Mouse (Mus musculus): Measurements from ENCODE around the gene Nop53. TPM values are rescaled to one million over a fixed set of nuclear protein-coding genes. Genes with fewer than 3 reads are reported as not detected.

Nop53 gene
- polyA plus RNA-seq, 1 experiment, result 119 TPM

DNA sequence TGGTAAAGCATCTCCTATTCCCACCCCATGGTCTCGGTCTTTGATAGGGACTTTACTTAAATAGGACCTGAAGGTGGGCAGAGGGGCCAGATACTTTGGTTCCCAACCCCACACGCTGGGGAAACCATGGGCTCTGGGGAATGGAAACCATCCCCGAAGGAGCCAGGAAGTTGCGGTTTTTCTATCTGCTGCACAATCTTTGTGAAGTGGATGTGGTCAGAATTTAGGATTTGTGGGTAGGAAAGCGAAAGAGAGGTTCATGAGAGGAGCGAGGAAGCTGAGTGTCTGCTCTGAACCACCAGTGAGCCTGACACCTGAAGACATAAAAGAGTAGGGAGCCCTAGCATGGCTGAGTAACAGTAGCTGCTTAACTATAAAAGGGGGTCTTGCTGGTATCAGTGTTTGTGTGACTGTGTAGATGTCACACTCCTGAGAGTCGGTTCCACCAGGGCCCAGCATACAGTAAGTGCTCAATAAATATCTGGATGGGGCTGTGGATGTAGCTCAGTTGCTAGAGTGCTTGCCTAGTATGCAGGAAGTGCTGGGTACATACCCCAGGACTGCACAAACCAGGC is 3.4 kb upstream of the Nop53 start:
- WGBS, result 61% methylated on average over 7 of the region's 7 CpGs
- no peak for DNase-seq
- H3K4me3 ChIP-seq (replicated peaks; ENCODE audit: extremely low read depth, low read depth, low read length), result no peak overlapping the region
- H3K4me1 ChIP-seq (ENCODE audit: control insufficient read depth, insufficient read depth, low read length), result peaks cover 7% of the 10 kb centered on the region
- no peak for TF ChIP-seq POLR2A (IDR thresholded peaks at IDR 0.05; ENCODE audit: borderline replicate concordance, extremely low read depth, low read depth, low read length)
- TF ChIP-seq CTCF (IDR thresholded peaks at IDR 0.05; ENCODE audit: insufficient read depth, low read length), result no peak

DNA sequence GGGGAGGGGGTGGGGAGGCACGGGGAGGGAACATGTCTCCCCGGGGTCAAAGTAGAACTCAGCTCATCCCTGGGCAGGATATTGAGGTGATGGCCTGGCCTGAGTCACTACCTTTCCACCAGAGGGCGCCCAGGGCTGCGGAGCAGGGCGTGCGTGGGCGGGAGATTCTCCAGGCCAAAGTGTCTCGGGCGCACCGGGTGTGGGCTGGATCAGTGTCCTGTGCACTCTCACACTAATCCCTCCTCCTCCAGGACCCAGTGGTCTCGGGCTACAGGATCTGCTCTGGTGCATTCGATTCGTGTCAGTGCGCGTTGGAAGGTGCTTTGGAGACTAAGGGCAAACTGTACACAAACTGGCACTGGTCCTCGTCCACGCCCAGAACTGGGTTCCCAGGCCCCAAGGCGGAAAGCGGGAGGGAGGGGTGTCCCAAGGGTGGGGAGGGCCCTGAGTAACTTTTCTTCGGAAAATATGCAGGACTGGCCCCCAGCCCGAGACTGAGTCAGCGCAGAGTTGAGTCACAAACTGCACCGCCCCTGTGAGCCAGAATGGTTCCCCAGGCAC is 2.6 kb upstream of the Nop53 start:
- Histone ChIP-seq H3K4me1 (ENCODE audit: control insufficient read depth, insufficient read depth, low read length) (peaks cover 7% of the 10 kb centered on the region), H3K4me3 (replicated peaks; ENCODE audit: extremely low read depth, low read depth, low read length) (peak overlapping the region; percentile 63)
- DNase-seq, result peak; percentile 83
- WGBS, result under 1% methylated on average over 23 of the region's 23 CpGs
- TF ChIP-seq CTCF (IDR thresholded peaks at IDR 0.05; ENCODE audit: insufficient read depth, low read length) (peak; percentile 77), POLR2A (IDR thresholded peaks at IDR 0.05; ENCODE audit: borderline replicate concordance, extremely low read depth, low read depth, low read length) (peak; percentile 70; the same call in 1 of the 2 replicates)

DNA sequence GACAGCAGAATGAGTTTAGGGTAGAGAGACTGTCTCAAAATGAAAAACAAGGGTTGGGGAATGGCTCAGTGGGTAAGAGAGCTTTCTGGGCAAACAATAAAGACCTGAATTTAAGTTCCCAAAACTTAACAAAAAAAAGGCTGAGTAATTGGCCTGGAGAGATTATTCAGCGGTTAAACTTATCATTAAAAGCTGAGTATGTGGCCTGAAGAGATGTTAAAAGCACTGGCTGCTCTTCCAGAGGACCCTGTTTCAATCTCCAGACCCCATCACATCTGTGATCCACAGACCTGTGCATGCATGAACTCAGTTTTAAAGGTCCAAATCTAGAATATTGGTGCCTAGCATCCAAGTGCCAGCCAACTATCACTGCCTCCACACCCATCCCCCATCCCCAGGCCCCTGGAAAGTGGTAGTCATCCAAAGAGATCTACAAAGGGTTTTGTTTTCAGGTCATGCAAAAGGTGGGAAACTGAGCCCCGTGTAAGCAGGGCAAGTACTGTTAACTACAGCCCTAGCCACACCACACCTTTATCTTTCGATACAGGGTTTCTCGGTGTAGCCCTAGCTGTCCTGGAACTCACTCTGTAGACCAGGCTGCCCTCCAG is 1.9 kb upstream of the Nop53 start:
- WGBS, result 38% methylated on average over 4 of the region's 4 CpGs
- TF ChIP-seq POLR2A (IDR thresholded peaks at IDR 0.05; ENCODE audit: borderline replicate concordance, extremely low read depth, low read depth, low read length) (no peak), CTCF (IDR thresholded peaks at IDR 0.05; ENCODE audit: insufficient read depth, low read length) (no peak)
- Histone ChIP-seq H3K4me3 (replicated peaks; ENCODE audit: extremely low read depth, low read depth, low read length) (no peak overlapping the region), H3K4me1 (ENCODE audit: control insufficient read depth, insufficient read depth, low read length) (peaks cover 7% of the 10 kb centered on the region)
- DNase-seq, result no peak

DNA sequence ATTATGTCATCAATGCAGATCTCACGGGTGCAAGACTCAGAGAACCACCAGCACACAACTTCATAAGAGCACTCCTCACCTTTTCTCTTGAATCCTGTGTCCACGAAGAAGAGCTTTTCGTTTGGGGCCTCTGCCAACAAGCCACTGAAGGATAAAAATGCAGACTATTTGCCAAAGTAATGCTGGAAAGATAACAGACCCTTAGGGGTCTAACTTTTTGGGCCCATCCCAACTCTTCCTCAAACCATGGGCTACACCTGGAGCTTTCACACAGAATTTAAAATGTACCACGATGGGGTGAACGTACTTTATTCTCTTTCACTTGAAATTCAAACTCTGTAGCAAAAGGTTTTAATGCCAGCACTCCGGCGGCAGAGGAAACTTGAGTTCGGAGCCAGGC is 663 bp downstream of the Nop53 start:
- WGBS, result 4% methylated on average over 8 of the region's 8 CpGs
- H3K4me3 ChIP-seq (replicated peaks; ENCODE audit: extremely low read depth, low read depth, low read length), result peak overlapping the region; percentile 61
- DNase-seq, result no peak
- peaks cover 7% of the 10 kb centered on the region for H3K4me1 ChIP-seq (ENCODE audit: control insufficient read depth, insufficient read depth, low read length)
- no peak for TF ChIP-seq POLR2A (IDR thresholded peaks at IDR 0.05; ENCODE audit: borderline replicate concordance, extremely low read depth, low read depth, low read length)

DNA sequence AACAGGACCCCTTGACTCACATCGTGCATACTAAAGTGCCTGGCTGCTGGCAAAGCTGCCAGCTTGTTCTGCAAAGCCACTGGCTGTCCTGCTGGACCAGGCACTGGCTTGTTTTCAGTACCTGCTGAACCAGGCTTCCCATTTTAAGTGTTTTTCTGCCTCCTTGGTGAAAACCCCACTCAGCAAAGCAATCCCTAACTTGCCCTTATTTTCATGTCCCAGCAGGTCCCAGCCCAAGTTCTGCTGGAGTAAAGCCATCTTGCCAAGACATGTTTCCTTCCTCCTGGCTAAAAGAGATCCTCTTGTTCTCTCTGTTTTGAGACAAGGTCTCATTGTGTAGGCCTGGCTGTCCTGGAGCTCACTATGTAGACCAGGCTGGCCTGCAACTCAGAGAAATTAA is 1.6 kb downstream of the Nop53 start:
- WGBS, result 89% methylated on average over 1 of the region's 1 CpGs
- peaks cover 7% of the 10 kb centered on the region for H3K4me1 ChIP-seq (ENCODE audit: control insufficient read depth, insufficient read depth, low read length)
- H3K4me3 ChIP-seq (replicated peaks; ENCODE audit: extremely low read depth, low read depth, low read length), result no peak overlapping the region
- no peak for DNase-seq
- TF ChIP-seq CTCF (IDR thresholded peaks at IDR 0.05; ENCODE audit: insufficient read depth, low read length) (no peak), POLR2A (IDR thresholded peaks at IDR 0.05; ENCODE audit: borderline replicate concordance, extremely low read depth, low read depth, low read length) (no peak)

DNA sequence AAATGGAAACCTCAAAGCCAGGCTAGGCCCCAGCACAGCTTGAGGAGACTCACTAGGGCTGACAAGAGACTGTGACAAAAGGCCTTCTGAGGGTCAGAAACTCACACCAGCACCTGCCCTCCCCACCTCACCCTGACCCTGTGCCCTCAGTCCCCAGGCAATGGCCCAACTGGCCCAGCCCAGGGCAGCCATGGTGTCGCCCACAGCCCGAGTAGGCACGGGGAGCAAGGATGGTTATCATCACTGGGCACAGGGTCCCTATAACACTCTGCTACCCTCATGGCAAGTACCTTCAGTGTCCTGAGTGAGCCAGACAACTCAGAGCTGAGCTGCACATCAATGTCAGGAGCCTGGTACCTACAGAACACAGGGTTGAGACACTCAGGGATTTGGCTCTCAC is 7.3 kb downstream of the Nop53 start:
- 91% methylated on average over 3 of the region's 3 CpGs for WGBS
- H3K4me1 ChIP-seq (ENCODE audit: control insufficient read depth, insufficient read depth, low read length), result 0 out of 2 replicates have a peak, but pooled peaks cover under 1% of the 10 kb centered on the region
- DNase-seq, result no peak
- TF ChIP-seq POLR2A (IDR thresholded peaks at IDR 0.05; ENCODE audit: borderline replicate concordance, extremely low read depth, low read depth, low read length) (no peak), CTCF (IDR thresholded peaks at IDR 0.05; ENCODE audit: insufficient read depth, low read length) (no peak)
- H3K4me3 ChIP-seq (replicated peaks; ENCODE audit: extremely low read depth, low read depth, low read length), result no peak overlapping the region

DNA sequence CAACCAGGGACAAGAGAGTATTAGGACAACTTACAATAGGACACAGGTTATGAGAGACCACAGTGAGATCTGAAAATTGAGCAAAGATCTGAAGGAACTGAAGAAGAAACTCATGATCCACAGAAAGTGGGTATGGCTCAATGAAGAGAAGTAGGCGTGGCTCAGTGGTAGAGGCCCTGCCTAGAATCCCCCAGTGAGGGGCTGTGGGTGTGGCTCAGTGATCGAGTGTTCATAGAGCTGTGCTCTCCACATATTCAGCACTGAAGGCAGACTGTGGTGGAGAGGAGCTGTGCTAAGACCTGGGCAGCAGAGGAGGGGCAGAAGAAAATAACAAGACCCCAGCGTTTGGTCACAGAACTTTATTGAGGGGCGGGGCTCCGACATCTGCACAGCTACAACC is 8.4 kb downstream of the Nop53 start:
- 73% methylated on average over 5 of the region's 5 CpGs for WGBS
- 0 out of 2 replicates have a peak, but pooled peaks cover 3% of the 10 kb centered on the region for H3K4me1 ChIP-seq (ENCODE audit: control insufficient read depth, insufficient read depth, low read length)
- no peak for DNase-seq
- TF ChIP-seq CTCF (IDR thresholded peaks at IDR 0.05; ENCODE audit: insufficient read depth, low read length) (no peak), POLR2A (IDR thresholded peaks at IDR 0.05; ENCODE audit: borderline replicate concordance, extremely low read depth, low read depth, low read length) (no peak)
- H3K4me3 ChIP-seq (replicated peaks; ENCODE audit: extremely low read depth, low read depth, low read length), result no peak overlapping the region

DNA sequence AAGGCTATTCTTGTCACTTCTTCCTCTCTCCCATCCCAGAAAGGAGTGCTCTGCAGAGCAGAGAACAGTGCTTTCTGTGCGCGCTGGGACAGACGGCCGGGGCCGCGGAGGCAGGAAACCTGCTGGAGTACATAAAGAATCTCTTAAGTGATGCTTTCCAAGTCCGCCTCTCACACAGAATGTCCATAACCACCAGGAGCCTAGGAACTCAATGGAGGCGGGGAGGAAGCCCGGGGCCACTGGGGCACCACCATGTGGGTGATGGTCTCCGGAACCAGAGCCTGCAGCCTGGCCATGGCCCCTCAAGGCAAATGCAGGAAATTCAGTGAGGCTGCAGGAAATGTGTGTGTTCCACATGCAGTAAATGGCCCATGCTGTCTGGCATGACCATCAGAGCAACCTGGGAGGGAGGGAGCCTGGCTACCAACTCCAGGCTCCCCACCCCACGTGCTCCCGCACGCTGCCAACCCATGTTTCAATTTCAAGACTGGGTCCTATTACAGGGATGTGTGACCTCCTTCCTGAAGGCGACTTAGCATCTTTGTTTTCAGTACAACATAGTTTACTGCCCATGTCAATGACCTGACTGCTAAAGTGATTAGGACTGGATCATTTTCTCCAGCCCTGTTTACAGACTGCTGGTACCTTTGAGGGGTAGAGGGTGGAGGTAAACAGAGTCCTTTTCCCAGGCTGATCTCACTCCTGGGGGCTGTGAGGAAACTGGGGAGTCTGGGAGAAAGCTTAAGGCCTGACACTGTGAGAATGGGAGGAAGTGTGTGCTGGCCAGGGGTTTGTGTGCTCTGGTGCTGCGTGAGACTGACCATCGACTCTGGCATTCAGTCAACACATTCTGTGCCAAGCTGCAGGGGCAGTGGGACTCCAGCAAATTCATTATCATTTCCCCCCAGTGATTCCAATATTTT is 12.2 kb downstream of the Nop53 start:
- 0 out of 2 replicates have a peak, but pooled peaks cover 3% of the 10 kb centered on the region for H3K4me1 ChIP-seq (ENCODE audit: control insufficient read depth, insufficient read depth, low read length)
- no peak for DNase-seq
- no peak overlapping the region for H3K4me3 ChIP-seq (replicated peaks; ENCODE audit: extremely low read depth, low read depth, low read length)
- 29% methylated on average over 16 of the region's 16 CpGs for WGBS
- TF ChIP-seq CTCF (IDR thresholded peaks at IDR 0.05; ENCODE audit: insufficient read depth, low read length) (no peak), POLR2A (IDR thresholded peaks at IDR 0.05; ENCODE audit: borderline replicate concordance, extremely low read depth, low read depth, low read length) (no peak)

DNA sequence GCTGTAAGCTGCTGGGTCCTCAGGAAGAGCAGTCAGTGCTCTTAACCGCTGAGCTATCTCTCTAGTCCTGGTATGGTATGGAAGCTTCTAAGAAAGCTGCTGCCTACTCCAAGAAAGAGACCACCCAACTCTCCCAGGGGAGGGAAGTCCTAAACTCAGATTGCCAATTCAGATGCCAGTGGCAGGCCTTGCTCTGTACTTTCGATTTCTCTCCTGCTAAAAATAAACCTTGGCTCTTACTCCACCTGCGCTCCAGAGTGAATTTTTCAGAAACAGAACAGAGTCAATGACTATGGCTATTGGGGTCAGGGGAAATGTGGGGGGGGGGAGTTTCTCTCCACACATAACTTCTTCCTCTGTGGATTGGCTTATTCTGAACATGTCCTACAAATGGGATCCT is 14.2 kb downstream of the Nop53 start:
- Histone ChIP-seq H3K4me3 (replicated peaks; ENCODE audit: extremely low read depth, low read depth, low read length) (no peak overlapping the region), H3K4me1 (ENCODE audit: control insufficient read depth, insufficient read depth, low read length) (0 out of 2 replicates have a peak, but pooled peaks cover 3% of the 10 kb centered on the region)
- DNase-seq, result no peak
- no peak for TF ChIP-seq CTCF (IDR thresholded peaks at IDR 0.05; ENCODE audit: insufficient read depth, low read length)
- TF ChIP-seq POLR2A (IDR thresholded peaks at IDR 0.05; ENCODE audit: borderline replicate concordance, extremely low read depth, low read depth, low read length), result no peak
- 30% methylated on average over 3 of the region's 3 CpGs for WGBS

Measured in lung, adult 2 months (tissue).